In the genomic region with DNA sequence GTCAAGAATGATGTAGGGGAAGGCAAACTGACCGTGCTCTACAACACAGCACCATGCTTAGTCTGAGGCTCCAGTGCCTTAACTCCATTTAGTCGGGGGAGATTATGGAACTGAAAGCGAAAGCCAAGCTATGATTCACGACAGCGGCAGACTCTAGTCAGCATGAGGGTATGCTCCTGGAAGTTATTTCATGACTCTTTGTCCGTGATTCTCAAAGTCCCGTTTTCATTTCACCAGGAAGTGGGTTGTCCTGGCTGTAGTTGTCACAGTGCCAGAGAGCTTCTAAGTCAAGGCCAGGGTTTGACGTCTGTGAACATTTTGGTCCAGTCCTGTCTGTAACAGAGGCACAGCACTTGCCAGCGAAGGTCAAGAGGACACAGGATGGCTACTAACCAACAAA, we compare ENCODE assay signal across 11 mouse cellular contexts. TPM values are rescaled to one million over a fixed set of nuclear protein-coding genes. Genes with fewer than 3 reads are reported as not detected.
DNase-seq lines count a peak whose midpoint lies in the region; ATAC-seq and TF ChIP-seq lines count a peak whose summit lies in the region.
"Had no signal": no experiment of that assay in that cellular context is flagged by ENCODE, and none has a peak within 500 bp of the region (broad histone marks: within the 10 kb centered on the region; RNA-seq: fewer than 3 reads in every experiment).

No protein-coding gene starts in this region.

- no peak for TF ChIP-seq POLR2A in spleen, adult 2 months (IDR thresholded peaks at IDR 0.05; ENCODE audit: low read depth, low read length)

- peaks cover 24% of the 10 kb centered on the region for H3K4me1 ChIP-seq in spleen, adult 2 months (ENCODE audit: control insufficient read depth, insufficient read depth, insufficient read length)
- H3K4me1 ChIP-seq in liver, embryonic 15.5 days (replicated peaks) = no peaks in the 10 kb centered on the region; the same call in 1 of the 2 replicates
- no peaks in the 10 kb centered on the region for H3K4me1 ChIP-seq in midbrain, embryonic 16.5 days (ENCODE audit: control insufficient read depth, insufficient read depth, low read length)
- H3K4me1 ChIP-seq in forebrain, embryonic 14.5 days (ENCODE audit: control insufficient read depth, insufficient read depth, low read length) = no peaks in the 10 kb centered on the region

- no peaks in the 10 kb centered on the region for H3K27me3 ChIP-seq in spleen, adult 2 months (ENCODE audit: control insufficient read depth, insufficient read depth, low read length)
- H3K27me3 ChIP-seq in liver, embryonic 15.5 days = no peaks in the 10 kb centered on the region
- no peaks in the 10 kb centered on the region for H3K27me3 ChIP-seq in midbrain, embryonic 16.5 days (ENCODE audit: control insufficient read depth, insufficient read depth, low read depth, low read length)
- H3K27me3 ChIP-seq in forebrain, embryonic 14.5 days (replicated peaks; ENCODE audit: control insufficient read depth, insufficient read depth, low read length) = no peaks in the 10 kb centered on the region

- 0 out of 2 replicates have a peak overlapping the region, but pooled peaks have one; percentile 2 for H3K4me2 ChIP-seq in liver, embryonic 15.5 days
- no peak overlapping the region for H3K4me2 ChIP-seq in midbrain, embryonic 16.5 days (ENCODE audit: low read length)
- no peak overlapping the region for H3K4me2 ChIP-seq in forebrain, embryonic 14.5 days (ENCODE audit: low read length)

- no peak for TF ChIP-seq CTCF in spleen, adult 2 months (IDR thresholded peaks at IDR 0.05; ENCODE audit: extremely low read depth, insufficient read depth, insufficient read length, insufficient replicate concordance)

- no peak overlapping the region for H3K9ac ChIP-seq in liver, embryonic 15.5 days
- H3K9ac ChIP-seq in midbrain, embryonic 16.5 days (ENCODE audit: low read depth, low read length) = no peak overlapping the region
- H3K9ac ChIP-seq in forebrain, embryonic 14.5 days (ENCODE audit: low read length) = no peak overlapping the region

- whole genome bisulfite sequencing in spleen, adult 2 months = 14% methylated on average over 9 of the region's 9 CpGs
- WGBS in liver, embryonic 15.5 days (ENCODE audit: insufficient replicate concordance) = 55% methylated on average over 9 of the region's 9 CpGs
- 83% methylated on average over 9 of the region's 9 CpGs for WGBS in midbrain, embryonic 16.5 days
- WGBS in forebrain, embryonic 14.5 days = 85% methylated on average over 9 of the region's 9 CpGs

- no peak for ATAC-seq in liver, embryonic 15.5 days (ENCODE audit: insufficient read depth)
- ATAC-seq in midbrain, embryonic 16.5 days = no peak
- ATAC-seq in forebrain, embryonic 14.5 days = no peak

- H3K4me3 ChIP-seq in spleen, adult 2 months (ENCODE audit: extremely low read depth, insufficient read depth, insufficient read length) = peak overlapping the region; percentile 42; the same call in 1 of the 2 replicates
- H3K4me3 ChIP-seq in liver, embryonic 15.5 days (replicated peaks) = no peak overlapping the region
- no peak overlapping the region for H3K4me3 ChIP-seq in midbrain, embryonic 16.5 days (ENCODE audit: low read depth, low read length)
- H3K4me3 ChIP-seq in forebrain, embryonic 14.5 days (ENCODE audit: low read depth, low read length) = no peak overlapping the region

- H3K27ac ChIP-seq in spleen, adult 2 months (ENCODE audit: insufficient read depth, low read length) = peak overlapping the region; percentile 43
- H3K27ac ChIP-seq in liver, embryonic 15.5 days (replicated peaks) = no peak overlapping the region
- H3K27ac ChIP-seq in midbrain, embryonic 16.5 days (ENCODE audit: low read length) = no peak overlapping the region
- H3K27ac ChIP-seq in forebrain, embryonic 14.5 days (ENCODE audit: low read depth, low read length) = no peak overlapping the region

- no peaks in the 10 kb centered on the region for H3K9me3 ChIP-seq in liver, embryonic 15.5 days (replicated peaks)
- H3K9me3 ChIP-seq in midbrain, embryonic 16.5 days (replicated peaks; ENCODE audit: control insufficient read depth, low read length, poor library complexity, severe bottlenecking) = no peaks in the 10 kb centered on the region
- no peaks in the 10 kb centered on the region for H3K9me3 ChIP-seq in forebrain, embryonic 14.5 days (replicated peaks; ENCODE audit: control insufficient read depth, low read length)

- H3K36me3 ChIP-seq in spleen, adult 2 months (ENCODE audit: control insufficient read depth, insufficient read depth, low read length) = peaks cover 1% of the 10 kb centered on the region; the same call in 1 of the 2 replicates
- peaks cover 2% of the 10 kb centered on the region for H3K36me3 ChIP-seq in liver, embryonic 15.5 days (replicated peaks)
- peaks cover 4% of the 10 kb centered on the region for H3K36me3 ChIP-seq in midbrain, embryonic 16.5 days (ENCODE audit: control insufficient read depth, insufficient read depth, low read length)
- peaks cover under 1% of the 10 kb centered on the region; the same call in 1 of the 2 replicates for H3K36me3 ChIP-seq in forebrain, embryonic 14.5 days (ENCODE audit: control insufficient read depth, insufficient read depth, low read length)

- peak; percentile 87 to 90 for DNase-seq in adrenal gland, adult (ENCODE audit: inconsistent age in 2 of 2, low spot score in 1 of 2)
- no peak for DNase-seq in adrenal gland, postnatal 25 days
- peak in 1 of 2 experiments; percentile 29 for DNase-seq in spleen, adult 2 months (ENCODE audit: low read depth in 1 of 2, low spot score in 2 of 2)
- no peak for DNase-seq in spleen, adult 12 weeks (ENCODE audit: low spot score)
- no peak for DNase-seq in cerebellum, adult 8-10 months
- DNase-seq in forebrain, embryonic 14.5 days (ENCODE audit: low spot score) = no peak
- DNase-seq: gastrocnemius, postnatal 14 days; layer of hippocampus, adult 9-11 months; thymus, adult 18-20 months had no signal

RNA-seq across cellular contexts. Expression of gene Hk3, which starts 1.5 kb away (rescaled TPM):
- 0.52 and 0.88 TPM in 2 replicates for total RNA-seq in adrenal gland, postnatal 25 days (2021)
- 14.1 and 18.1 TPM in 2 replicates for polyA plus RNA-seq in spleen, adult 2 months (2012; rRNA removed)
- 6.6 and 7.9 TPM in 2 replicates for polyA plus RNA-seq in liver, embryonic 15.5 days (2015; fragmentation: Nextera tagmentation; extraction: Ambion mirVana)
- polyA plus RNA-seq in midbrain, embryonic 16.5 days (2015; fragmentation: Nextera tagmentation; extraction: Ambion mirVana) = 0.57 and 0.77 TPM in 2 replicates
- 0.80 and 1.1 TPM in 2 replicates for polyA plus RNA-seq in forebrain, embryonic 14.5 days (2014; fragmentation: Nextera tagmentation; extraction: Ambion mirVana)

Comparison
In these comparisons a context has a peak if more than half of its experiments do, and no peak if none do; other contexts are left out.
1. DNase-seq: peak in adrenal gland, adult (2 of 2); none in adrenal gland, postnatal 25 days (single experiment), spleen, adult 12 weeks (single experiment), cerebellum, adult 8-10 months (single experiment) and forebrain, embryonic 14.5 days (single experiment).